Mouse (Mus musculus) inflammation-experienced regulatory T-cells (primary cell): Measurements from ENCODE around the gene 1810055G02Rik. TPM values are rescaled to one million over a fixed set of nuclear protein-coding genes. Genes with fewer than 3 reads are reported as not detected.

Source experiments
- polyA plus RNA-seq, 2 experiments: library from polyadenylated mRNA; unstranded; fragments of 100-300 nt; shearing (Covaris generic); gene quantifications; one replicate each; pipeline ENCODE4 v1.2.1; 2017

Gene 1810055G02Rik
- polyA plus RNA-seq, result 1 to 10 TPM; 5.7 to 6.7 TPM

GRCm38 (mm10) chr19:3708078-3709012, at the start of gene 1810055G02Rik:
1810055G02Rik (plus strand) TSS chr19:3708293.

GRCm38 (mm10) chr19:3686215-3686894, 21.7 kb upstream of the 1810055G02Rik start, which contains the start of gene Lrp5:
Lrp5 (minus strand) TSS chr19:3686564.

GRCm38 (mm10) chr19:3767276-3767780, 59.2 kb downstream of the 1810055G02Rik start, which contains the start of gene Kmt5b:
Kmt5b (plus strand) TSS chr19:3767421.

Other genes with a start within 250 kb of the 1810055G02Rik start
- 10 to 100 TPM; 64.9 to 67.1 TPM for gene Ppp6r3, start 132.5 kb upstream of the 1810055G02Rik start, polyA plus RNA-seq
- gene Lrp5, start 21.7 kb upstream of the 1810055G02Rik start, polyA plus RNA-seq, result under 1 TPM; 0.08 to 0.66 TPM
- gene Kmt5b, start 59.1 kb downstream of the 1810055G02Rik start, polyA plus RNA-seq, result 10 to 100 TPM; 84.1 to 84.2 TPM
- gene Chka, start 143.5 kb downstream of the 1810055G02Rik start, polyA plus RNA-seq, result 10 to 100 TPM; 15.3 to 18.1 TPM
- gene Tcirg1, start 198.8 kb downstream of the 1810055G02Rik start, polyA plus RNA-seq, result 10 to 100 TPM; 69.0 to 87.5 TPM
- 100 to 1,000 TPM; 135 to 181 TPM for gene Ndufs8, start 204.5 kb downstream of the 1810055G02Rik start, polyA plus RNA-seq
- gene Aldh3b1, start 221.5 kb downstream of the 1810055G02Rik start, polyA plus RNA-seq, result under 1 TPM; 0.34 to 0.40 TPM
- gene Unc93b1, start 226.9 kb downstream of the 1810055G02Rik start, polyA plus RNA-seq, result 10 to 100 TPM; 45.3 to 51.4 TPM